Mouse (Mus musculus) midbrain, embryonic 13.5 days (tissue): ENCODE results near the gene Snrnp70. TPM values are rescaled to one million over a fixed set of nuclear protein-coding genes. Genes with fewer than 3 reads are reported as not detected.
A peak's percentile ranks its signal among the peaks of the same experiment; 100 is the strongest.

Source experiments
- ATAC-seq: fragments of 200-750 bp; cut with Nextera tagmentation; 2 replicates; pipeline ENCODE4 v1.8.0; 2017; ENCODE audit warnings: mild to moderate bottlenecking, moderate TSS enrichment, moderate library complexity
- H3K27ac ChIP-seq: fragments of 300-500 bp; sonication (generic); 2 replicates; pipeline ENCODE4 v1.5.1; 2015; ENCODE audit warnings: inconsistent platforms, mild to moderate bottlenecking, moderate library complexity
- H3K27me3 ChIP-seq: fragments of 300-500 bp; sonication (generic); 2 replicates; pipeline ENCODE4 v1.6.1; 2015; ENCODE audit warnings: mild to moderate bottlenecking, inconsistent platforms
- H3K36me3 ChIP-seq: fragments of 300-500 bp; sonication (generic); 2 replicates; pipeline ENCODE4 v1.6.1; 2015; ENCODE audit warnings: mild to moderate bottlenecking, inconsistent platforms
- H3K4me1 ChIP-seq: fragments of 300-500 bp; sonication (generic); replicated peaks from 2 replicates; pipeline ENCODE4 v1.6.1; 2015; ENCODE audit warnings: inconsistent platforms
- H3K4me2 ChIP-seq: fragments of 300-500 bp; sonication (generic); replicated peaks from 2 replicates; pipeline ENCODE4 v1.6.1; 2015; ENCODE audit warnings: moderate library complexity, mild to moderate bottlenecking, inconsistent platforms
- H3K4me3 ChIP-seq: fragments of 300-500 bp; sonication (generic); replicated peaks from 2 replicates; pipeline ENCODE4 v1.5.1; 2015; ENCODE audit warnings: mild to moderate bottlenecking, inconsistent platforms
- H3K9ac ChIP-seq: fragments of 300-500 bp; sonication (generic); replicated peaks from 2 replicates; pipeline ENCODE4 v1.6.1; 2015; ENCODE audit warnings: mild to moderate bottlenecking, inconsistent platforms
- H3K9me3 ChIP-seq: fragments of 300-500 bp; sonication (generic); 2 replicates; pipeline ENCODE4 v1.6.1; 2016; ENCODE audit warnings: mild to moderate bottlenecking, inconsistent platforms
- WGBS: fragments of 180-500 bp; shearing (Covaris S2); methylation state at CpG from one replicate; pipeline ENCODE4 v1.1.7; 2015; 5-methylcytosine and 5-hydroxymethylcytosine counted together
- polyA plus RNA-seq: library from polyadenylated mRNA; unstranded; fragments of >200 nt; fragmentation: Nextera tagmentation; extraction: Ambion mirVana; gene quantifications from 2 replicates; pipeline ENCODE4 v1.2.1, GENCODE M21; 2015

Gene Snrnp70
- polyA plus RNA-seq, 1 experiment from 2014 or later: 238 TPM

- WGBS: 12% methylated on average over 28 of the region's 28 CpGs
- Histone ChIP-seq H3K9me3 (no peaks in the 10 kb centered on the region), H3K36me3 (peaks cover 35% of the 10 kb centered on the region), H3K9ac (peak within 1 kb of the TSS; percentile 75), H3K4me1 (peaks cover 33% of the 10 kb centered on the region), H3K27me3 (peaks cover 18% of the 10 kb centered on the region), H3K4me2 (peak within 1 kb of the TSS; percentile 88), H3K27ac (no peak within 1 kb of the TSS), H3K4me3 (peak within 1 kb of the TSS; percentile 48)
- ATAC-seq: peak; percentile 40
Measured at GRCm38 (mm10) chr7:45370475-45371311, 24.8 kb downstream of the Snrnp70 start, which contains the start of gene Lin7b. Gene Lin7b (minus strand): TSS chr7:45370583.

DNA sequence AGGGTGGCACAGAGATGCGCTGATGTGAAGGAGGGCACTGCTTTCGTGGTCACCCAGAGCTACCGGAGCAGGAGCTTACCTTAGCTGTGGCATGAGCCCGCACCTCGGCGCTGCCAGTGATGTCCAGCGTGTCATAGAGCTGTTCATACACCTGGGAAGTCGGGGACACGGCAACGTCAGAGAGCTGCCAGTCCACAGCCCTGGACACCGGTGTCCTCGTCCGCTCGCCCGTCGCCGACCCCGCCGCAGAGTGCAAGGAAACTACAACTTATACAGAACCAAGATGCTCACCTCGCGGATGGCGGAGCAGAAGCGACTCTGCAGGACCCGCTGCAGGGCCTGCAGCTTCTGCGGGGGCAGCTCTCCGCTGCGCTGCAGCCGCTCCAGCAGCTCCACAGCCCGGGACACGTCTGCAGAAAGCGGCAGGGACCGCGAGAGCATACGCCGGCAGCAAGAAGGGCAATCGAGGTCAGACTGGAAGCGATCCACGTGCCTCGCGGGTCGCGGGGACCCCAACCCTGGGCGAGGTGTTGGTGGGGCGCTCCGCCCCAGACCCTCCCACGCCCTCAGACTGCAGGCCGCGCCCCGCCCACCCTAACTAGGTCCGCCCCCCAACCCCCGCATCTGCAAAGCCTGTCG lies 25.6 kb downstream of the Snrnp70 start:
- Histone ChIP-seq H3K4me3 (peak overlapping the region; percentile 48), H3K9me3 (no peaks in the 10 kb centered on the region), H3K4me1 (peaks cover 40% of the 10 kb centered on the region), H3K9ac (peak overlapping the region; percentile 75), H3K27me3 (peaks cover 18% of the 10 kb centered on the region), H3K36me3 (peaks cover 29% of the 10 kb centered on the region), H3K4me2 (peak overlapping the region; percentile 88), H3K27ac (no peak overlapping the region)
- ATAC-seq: peak; percentile 1; the same call in 1 of the 2 replicates
- WGBS: 8% methylated on average over 50 of the region's 52 CpGs

GRCm38 (mm10) chr7:45369022-45369745 lies 26.4 kb downstream of the Snrnp70 start:
- peak overlapping the region; percentile 88 for H3K4me2 ChIP-seq
- 76% methylated on average over 16 of the region's 16 CpGs for WGBS

DNA sequence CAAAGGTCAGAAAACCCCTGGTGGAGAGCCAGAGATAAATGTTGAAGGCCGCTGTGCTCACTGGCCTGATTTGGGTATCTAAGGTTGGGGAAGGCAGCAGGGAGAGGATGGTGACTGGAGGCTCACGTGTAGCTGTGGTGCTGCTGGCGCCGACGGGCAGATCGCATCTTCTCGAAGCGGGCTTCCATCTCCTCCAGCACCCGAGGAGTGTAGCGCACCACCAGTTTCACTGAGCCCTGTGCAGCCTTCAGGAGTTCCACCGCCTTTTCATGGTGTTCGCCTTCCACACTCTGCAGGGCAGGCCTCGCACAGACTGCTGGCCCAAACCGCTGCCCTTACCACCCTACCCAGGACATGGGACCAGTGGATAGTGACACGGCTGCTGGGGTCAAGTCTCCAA lies 27.4 kb downstream of the Snrnp70 start:
- Histone ChIP-seq H3K9ac (peak overlapping the region; percentile 71), H3K9me3 (no peaks in the 10 kb centered on the region), H3K4me3 (peak overlapping the region; percentile 85), H3K36me3 (peaks cover 13% of the 10 kb centered on the region), H3K4me1 (peaks cover 51% of the 10 kb centered on the region), H3K27ac (peak overlapping the region; percentile 82; the same call in 1 of the 2 replicates), H3K27me3 (peaks cover 29% of the 10 kb centered on the region), H3K4me2 (peak overlapping the region; percentile 69)
- no peak for ATAC-seq
- WGBS: 83% methylated on average over 15 of the region's 15 CpGs

More at GRCm38 (mm10) chr7:45369022-45369745, 26.4 kb downstream of the Snrnp70 start:
- Histone ChIP-seq H3K4me3 (peak overlapping the region; percentile 48; the same call in 1 of the 2 replicates), H3K36me3 (peaks cover 23% of the 10 kb centered on the region), H3K9me3 (no peaks in the 10 kb centered on the region), H3K27ac (no peak overlapping the region), H3K9ac (no peak overlapping the region), H3K4me1 (peaks cover 45% of the 10 kb centered on the region), H3K27me3 (peaks cover 19% of the 10 kb centered on the region)
- no peak for ATAC-seq

- Histone ChIP-seq H3K36me3 (peaks cover 4% of the 10 kb centered on the region; the same call in 1 of the 2 replicates), H3K9ac (peak overlapping the region; percentile 88), H3K4me2 (peak overlapping the region; percentile 84), H3K27me3 (peaks cover 38% of the 10 kb centered on the region), H3K27ac (peak overlapping the region; percentile 82), H3K4me1 (peaks cover 60% of the 10 kb centered on the region), H3K4me3 (peak overlapping the region; percentile 85), H3K9me3 (no peaks in the 10 kb centered on the region)
- peak; percentile 84 for ATAC-seq
- WGBS: 1% methylated on average over 68 of the region's 70 CpGs
Measured at GRCm38 (mm10) chr7:45367020-45367880, 28.3 kb downstream of the Snrnp70 start.

GRCm38 (mm10) chr7:45366652-45367019 lies 28.9 kb downstream of the Snrnp70 start, which contains the start of gene Ppfia3:
Gene Ppfia3 (minus strand): TSS chr7:45367019.
- Histone ChIP-seq H3K27me3 (peaks cover 39% of the 10 kb centered on the region), H3K4me1 (peaks cover 66% of the 10 kb centered on the region), H3K36me3 (no peaks in the 10 kb centered on the region), H3K4me2 (peak within 1 kb of the TSS; percentile 84), H3K27ac (peak within 1 kb of the TSS; percentile 82), H3K9ac (peak within 1 kb of the TSS; percentile 88), H3K9me3 (no peaks in the 10 kb centered on the region), H3K4me3 (peak within 1 kb of the TSS; percentile 85)
- ATAC-seq: peak; percentile 44
- under 1% methylated on average over 21 of the region's 26 CpGs for WGBS

- Histone ChIP-seq H3K4me3 (peak overlapping the region; percentile 85), H3K36me3 (no peaks in the 10 kb centered on the region), H3K27me3 (peaks cover 39% of the 10 kb centered on the region), H3K4me1 (peaks cover 72% of the 10 kb centered on the region), H3K4me2 (peak overlapping the region; percentile 84), H3K9me3 (no peaks in the 10 kb centered on the region), H3K9ac (peak overlapping the region; percentile 88), H3K27ac (peak overlapping the region; percentile 70)
- 3% methylated on average over 35 of the region's 35 CpGs for WGBS
- peak; percentile 7 for ATAC-seq
Measured at GRCm38 (mm10) chr7:45365742-45366651, 29.5 kb downstream of the Snrnp70 start.

- H3K27me3 ChIP-seq: peaks cover 30% of the 10 kb centered on the region
- ATAC-seq: no peak
- H3K4me3 ChIP-seq: no peak overlapping the region
- WGBS: 93% methylated on average over 2 of the region's 2 CpGs
- no peaks in the 10 kb centered on the region for H3K9me3 ChIP-seq
- H3K4me1 ChIP-seq: peaks cover 54% of the 10 kb centered on the region
- H3K9ac ChIP-seq: no peak overlapping the region
- no peak overlapping the region for H3K27ac ChIP-seq
- H3K36me3 ChIP-seq: peaks cover 4% of the 10 kb centered on the region
- H3K4me2 ChIP-seq: no peak overlapping the region
Measured at GRCm38 (mm10) chr7:45363983-45364382, 31.6 kb downstream of the Snrnp70 start.

- no peak for ATAC-seq
- peaks cover 46% of the 10 kb centered on the region for H3K4me1 ChIP-seq
- no peaks in the 10 kb centered on the region for H3K9me3 ChIP-seq
- peaks cover 24% of the 10 kb centered on the region for H3K27me3 ChIP-seq
- WGBS: 8% methylated on average over 13 of the region's 13 CpGs
- H3K9ac ChIP-seq: no peak overlapping the region
- peak overlapping the region; percentile 86; the same call in 1 of the 2 replicates for H3K4me2 ChIP-seq
- no peak overlapping the region for H3K27ac ChIP-seq
- peaks cover 13% of the 10 kb centered on the region for H3K36me3 ChIP-seq
- 0 out of 2 replicates have a peak overlapping the region, but pooled peaks have one; percentile 5 for H3K4me3 ChIP-seq
Measured at GRCm38 (mm10) chr7:45362801-45363200, 32.7 kb downstream of the Snrnp70 start.

- peak overlapping the region; percentile 81 for H3K27ac ChIP-seq
- WGBS: under 1% methylated on average over 43 of the region's 43 CpGs
- peak overlapping the region; percentile 86 for H3K4me2 ChIP-seq
- no peaks in the 10 kb centered on the region for H3K9me3 ChIP-seq
- peak; percentile 91 for ATAC-seq
- peak overlapping the region; percentile 50 for H3K4me3 ChIP-seq
- H3K36me3 ChIP-seq: peaks cover 28% of the 10 kb centered on the region
- H3K4me1 ChIP-seq: peaks cover 44% of the 10 kb centered on the region
- H3K9ac ChIP-seq: peak overlapping the region; percentile 79
- peaks cover 24% of the 10 kb centered on the region for H3K27me3 ChIP-seq
Measured at GRCm38 (mm10) chr7:45361243-45361804, 34.2 kb downstream of the Snrnp70 start.
